Mouse (Mus musculus) bone marrow, adult 2 months (tissue): ENCODE measurements around the gene Chid1. TPM values are rescaled to one million over a fixed set of nuclear protein-coding genes. Genes with fewer than 3 reads are reported as not detected.

Source experiments
- H3K27ac ChIP-seq: fragments of 200-500 bp; 2 replicates; pipeline ENCODE4 v1.5.1; 2012; ENCODE audit warnings: low read depth, mild to moderate bottlenecking, control low read depth, inconsistent platforms, low read length; ENCODE audit not compliant: control insufficient read depth, poor library complexity, insufficient read depth
- H3K4me1 ChIP-seq: fragments of 200-500 bp; 2 replicates; pipeline ENCODE4 v1.6.1; 2011; ENCODE audit warnings: low read length; ENCODE audit not compliant: control insufficient read depth, insufficient read depth
- H3K4me3 ChIP-seq: fragments of 200-500 bp; replicated peaks from 2 replicates; pipeline ENCODE3; 2011; ENCODE audit warnings: mild to moderate bottlenecking, low read depth, low read length, control low read depth; ENCODE audit not compliant: control insufficient read depth
- CTCF ChIP-seq: fragments of 200-500 bp; IDR thresholded peaks from 2 replicates; pipeline ENCODE4 v1.5.1; 2011; ENCODE audit warnings: low read length, control low read depth; ENCODE audit not compliant: control insufficient read depth, insufficient read depth
- POLR2A ChIP-seq: fragments of 200-500 bp; IDR thresholded peaks from 2 replicates; pipeline ENCODE4 v1.6.1; 2011; ENCODE audit warnings: low read depth, mild to moderate bottlenecking, control low read depth, low read length, borderline replicate concordance; ENCODE audit not compliant: control insufficient read depth
- WGBS: fragments of 180-500 bp; shearing (Covaris S2); methylation state at CpG from one replicate; pipeline ENCODE4 v1.1.7; 2018; 5-methylcytosine and 5-hydroxymethylcytosine counted together
- polyA plus RNA-seq: library from polyadenylated mRNA; stranded (reverse); fragments of >200 nt; gene quantifications from 2 replicates; pipeline ENCODE4 v1.2.4, GENCODE M21; 2011; ENCODE audit warnings: low replicate concordance; ENCODE audit not compliant: missing spikeins, insufficient read depth, insufficient read length

Chid1 gene
- polyA plus RNA-seq, 1 experiment: 10.9 TPM

GRCm38 (mm10) chr7:141524760-141525579, 14.7 kb downstream of the Chid1 start:
- no peak overlapping the region for H3K27ac ChIP-seq
- 51% methylated on average over 6 of the region's 6 CpGs for WGBS
- no peak overlapping the region for H3K4me3 ChIP-seq
- H3K4me1 ChIP-seq: no peaks in the 10 kb centered on the region
- TF ChIP-seq CTCF (peak; percentile 93), POLR2A (no peak)

- Histone ChIP-seq H3K4me3 (no peak overlapping the region), H3K27ac (no peak overlapping the region), H3K4me1 (no peaks in the 10 kb centered on the region)
- 80% methylated on average over 4 of the region's 4 CpGs for WGBS
- TF ChIP-seq POLR2A (no peak), CTCF (no peak)
These were observed 15.4 kb downstream of the Chid1 start for GRCm38 (mm10) chr7:141524271-141524670.

GRCm38 (mm10) chr7:141523007-141523406, 16.6 kb downstream of the Chid1 start:
- no peak for TF ChIP-seq CTCF
- no peak for TF ChIP-seq POLR2A
- no peaks in the 10 kb centered on the region for H3K4me1 ChIP-seq
- H3K27ac ChIP-seq: no peak overlapping the region
- 47% methylated on average over 4 of the region's 4 CpGs for WGBS
- no peak overlapping the region for H3K4me3 ChIP-seq

- WGBS: 86% methylated on average over 1 of the region's 1 CpGs
- TF ChIP-seq CTCF: no peak
- no peak for TF ChIP-seq POLR2A
- Histone ChIP-seq H3K4me1 (no peaks in the 10 kb centered on the region), H3K4me3 (no peak overlapping the region), H3K27ac (no peak overlapping the region)
These were observed 19.9 kb downstream of the Chid1 start for GRCm38 (mm10) chr7:141519795-141520194.

- no peak overlapping the region for H3K4me3 ChIP-seq
- no peak for TF ChIP-seq POLR2A
- no peak for TF ChIP-seq CTCF
- H3K4me1 ChIP-seq: no peaks in the 10 kb centered on the region
- H3K27ac ChIP-seq: no peak overlapping the region; the same call in 1 of the 2 replicates
- 63% methylated on average over 3 of the region's 3 CpGs for WGBS
These were observed 20.7 kb downstream of the Chid1 start for GRCm38 (mm10) chr7:141518926-141519325.

GRCm38 (mm10) chr7:141518296-141518695, 21.4 kb downstream of the Chid1 start:
- 91% methylated on average over 5 of the region's 5 CpGs for WGBS
- TF ChIP-seq CTCF (no peak), POLR2A (no peak)
- Histone ChIP-seq H3K4me1 (no peaks in the 10 kb centered on the region), H3K27ac (no peak overlapping the region), H3K4me3 (no peak overlapping the region)

GRCm38 (mm10) chr7:141517638-141518037, 22.0 kb downstream of the Chid1 start:
- WGBS: 70% methylated on average over 4 of the region's 4 CpGs

GRCm38 (mm10) chr7:141510681-141511191, 28.9 kb downstream of the Chid1 start:
- Histone ChIP-seq H3K4me3 (no peak overlapping the region), H3K4me1 (no peaks in the 10 kb centered on the region), H3K27ac (no peak overlapping the region)
- TF ChIP-seq POLR2A (no peak), CTCF (no peak)
- WGBS: 94% methylated on average over 8 of the region's 8 CpGs

More at GRCm38 (mm10) chr7:141517638-141518037, 22.0 kb downstream of the Chid1 start:
- Histone ChIP-seq H3K4me1 (no peaks in the 10 kb centered on the region), H3K4me3 (no peak overlapping the region), H3K27ac (no peak overlapping the region)
- no peak for TF ChIP-seq POLR2A
